Mouse (Mus musculus) colon, adult 2 months (tissue): Measurements from ENCODE around the gene Galnt18. TPM values are rescaled to one million over a fixed set of nuclear protein-coding genes. Genes with fewer than 3 reads are reported as not detected.

Experiments used
- polyA plus RNA-seq: library from polyadenylated mRNA; depleted of rRNA; stranded (reverse); fragments of >200 nt; gene quantifications from 2 replicates; pipeline ENCODE4 v1.2.3, GENCODE M21; 2012; rRNA removed

Gene Galnt18
- polyA plus RNA-seq, result 6.9 and 7.5 TPM in 2 replicates

GRCm38 (mm10) chr7:111779504-111780242, at the start of gene Galnt18:
Gene Galnt18 (minus strand): TSS chr7:111779977.

Other genes with a start within 250 kb of the Galnt18 start
- 8.2 and 10.6 TPM in 2 replicates for gene Usp47, start 243.5 kb upstream of the Galnt18 start, polyA plus RNA-seq